8 mouse cellular contexts compared by ENCODE assay signal in genomic region chr3:95972251-95972872, GRCm38 (mm10). TPM values are rescaled to one million over a fixed set of nuclear protein-coding genes. Genes with fewer than 3 reads are reported as not detected.
A peak's percentile ranks its signal among the peaks of the same experiment; 100 is the strongest.
DNase-seq lines count a peak whose midpoint lies in the region; ATAC-seq and TF ChIP-seq lines count a peak whose summit lies in the region.

No protein-coding gene starts in this region.

- ATAC-seq in embryonic facial prominence, embryonic 12.5 days (ENCODE audit: insufficient number of reproducible peaks, insufficient read depth, low FRiP score, low TSS enrichment) = no peak
- no peak for ATAC-seq in intestine, embryonic 16.5 days

- H3K4me1 ChIP-seq in embryonic facial prominence, embryonic 12.5 days = no peaks in the 10 kb centered on the region
- peaks cover 6% of the 10 kb centered on the region; the same call in 1 of the 2 replicates for H3K4me1 ChIP-seq in intestine, embryonic 16.5 days (ENCODE audit: control insufficient read depth, insufficient read depth, low read length)

- H3K9me3 ChIP-seq in embryonic facial prominence, embryonic 12.5 days = no peaks in the 10 kb centered on the region
- H3K9me3 ChIP-seq in intestine, embryonic 16.5 days (ENCODE audit: control insufficient read depth, low read length) = no peaks in the 10 kb centered on the region

- no peak for DNase-seq in left cerebral cortex, adult 2 months (ENCODE audit: extremely low spot score in 1 of 2, low spot score in 2 of 2)
- no peak for DNase-seq in left cerebral cortex, postnatal 10 days (ENCODE audit: extremely low spot score in 1 of 2, low spot score in 2 of 2)
- peak; percentile 63 for DNase-seq in naive thymus-derived CD4-positive, alpha-beta T cell, adult 2 months (ENCODE audit: low read depth)
- DNase-seq in adrenal gland, adult 8-10 months = no peak
- DNase-seq in cerebellum, adult 11-12 months = no peak
- DNase-seq in kidney, postnatal 14 days = no peak

- H3K27me3 ChIP-seq in embryonic facial prominence, embryonic 12.5 days = no peaks in the 10 kb centered on the region; the same call in 1 of the 2 replicates
- H3K27me3 ChIP-seq in intestine, embryonic 16.5 days (replicated peaks; ENCODE audit: control insufficient read depth, insufficient read depth, low read length) = no peaks in the 10 kb centered on the region; the same call in 1 of the 2 replicates

- H3K4me2 ChIP-seq in embryonic facial prominence, embryonic 12.5 days (replicated peaks) = peak overlapping the region; percentile 54
- H3K4me2 ChIP-seq in intestine, embryonic 16.5 days (ENCODE audit: low read depth, low read length) = peak overlapping the region; percentile 57

- no peak for TF ChIP-seq CTCF in left cerebral cortex, adult 2 months (IDR thresholded peaks at IDR 0.05)

- 63% methylated on average over 12 of the region's 12 CpGs for WGBS in embryonic facial prominence, embryonic 12.5 days
- 72% methylated on average over 12 of the region's 12 CpGs for WGBS in intestine, embryonic 16.5 days

- H3K9ac ChIP-seq in embryonic facial prominence, embryonic 12.5 days = no peak overlapping the region
- peak overlapping the region; percentile 64; the same call in 1 of the 2 replicates for H3K9ac ChIP-seq in intestine, embryonic 16.5 days (ENCODE audit: low read depth, low read length)

- H3K4me3 ChIP-seq in left cerebral cortex, adult 2 months = no peak overlapping the region; the same call in 1 of the 2 replicates
- H3K4me3 ChIP-seq in embryonic facial prominence, embryonic 12.5 days = peak overlapping the region; percentile 26
- H3K4me3 ChIP-seq in intestine, embryonic 16.5 days (ENCODE audit: low read length) = peak overlapping the region; percentile 41

- no peaks in the 10 kb centered on the region for H3K36me3 ChIP-seq in embryonic facial prominence, embryonic 12.5 days
- no peaks in the 10 kb centered on the region for H3K36me3 ChIP-seq in intestine, embryonic 16.5 days (ENCODE audit: control insufficient read depth, insufficient read depth, low read length)

- peak overlapping the region; percentile 75; the same call in 1 of the 2 replicates for H3K27ac ChIP-seq in left cerebral cortex, adult 2 months
- peak overlapping the region; percentile 65; the same call in 1 of the 2 replicates for H3K27ac ChIP-seq in embryonic facial prominence, embryonic 12.5 days
- no peak overlapping the region for H3K27ac ChIP-seq in intestine, embryonic 16.5 days (ENCODE audit: low read length)

- intact Hi-C loops in left cerebral cortex, adult 2 months (cut with DNase I) = no loop called here
- intact Hi-C loops in left cerebral cortex, postnatal 10 days (cut with DNase I) = no loop called here

RNA-seq across cellular contexts. Expression of gene Plekho1, which starts 23.4 kb away (rescaled TPM):
- total RNA-seq in left cerebral cortex, adult 2 months (2021) = 10 to 100 TPM; 73.5 to 86.9 TPM
- 10 to 100 TPM; 56.2 to 56.3 TPM for total RNA-seq in left cerebral cortex, postnatal 10 days (2021)
- 71.9 and 85.9 TPM in 2 replicates for polyA plus RNA-seq in embryonic facial prominence, embryonic 12.5 days (2016; fragmentation: Nextera tagmentation; extraction: Ambion mirVana)
- polyA plus RNA-seq in intestine, embryonic 16.5 days (2015; fragmentation: Nextera tagmentation; extraction: Ambion mirVana) = 17.3 and 17.7 TPM in 2 replicates
- 10 to 100 TPM; 16.8 to 33.6 (median 28.7) TPM for total RNA-seq in adrenal gland, adult 8-10 months (2022)

RNA-seq across cellular contexts. Expression of gene Anp32e, which starts 43.3 kb away (rescaled TPM):
- 10 to 100 TPM; 82.7 to 98.9 TPM for total RNA-seq in left cerebral cortex, adult 2 months (2021)
- total RNA-seq in left cerebral cortex, postnatal 10 days (2021) = 100 to 1,000 TPM; 104 to 106 TPM
- 241 and 287 TPM in 2 replicates for polyA plus RNA-seq in embryonic facial prominence, embryonic 12.5 days (2016; fragmentation: Nextera tagmentation; extraction: Ambion mirVana)
- 140 and 150 TPM in 2 replicates for polyA plus RNA-seq in intestine, embryonic 16.5 days (2015; fragmentation: Nextera tagmentation; extraction: Ambion mirVana)
- total RNA-seq in adrenal gland, adult 8-10 months (2022) = 10 to 100 TPM; 83.8 to 94.0 (median 88.4) TPM
